Mouse (Mus musculus) spleen, adult 2 months (tissue): ENCODE results near the gene Adra2b.

Experiments
- CTCF ChIP-seq: fragments of 200-500 bp; IDR thresholded peaks from 2 replicates; pipeline ENCODE4 v1.5.1; 2011; ENCODE audit warnings: mild to moderate bottlenecking, inconsistent platforms; ENCODE audit not compliant: insufficient read depth, insufficient read length, insufficient replicate concordance; ENCODE audit errors: extremely low read depth
- POLR2A ChIP-seq: fragments of 200-500 bp; IDR thresholded peaks from 2 replicates; pipeline ENCODE4 v1.6.1; 2011; ENCODE audit warnings: low read depth, low read length, inconsistent platforms

- TF ChIP-seq CTCF = no peak
- TF ChIP-seq POLR2A = no peak
Observed at GRCm38 (mm10) chr2:127370561-127371483, 7.8 kb downstream of the Adra2b start.
